Mouse (Mus musculus): Measurements from ENCODE around the gene Usp3.

GRCm38 (mm10) chr9:66605876-66606750 lies 13.2 kb upstream of the Usp3 start:
- TF ChIP-seq GATA1 (IDR thresholded peaks at IDR 0.05; ENCODE audit: borderline replicate concordance, low read length) (no peak), FLI1 (IDR thresholded peaks at IDR 0.05; ENCODE audit: low read length) (no peak)

Measured in megakaryocyte, embryonic 14.5 days (primary cell).